Mouse (Mus musculus): ENCODE measurements around the gene Sbf1. TPM values are rescaled to one million over a fixed set of nuclear protein-coding genes. Genes with fewer than 3 reads are reported as not detected.
A peak's percentile ranks its signal among the peaks of the same experiment; 100 is the strongest.

The Sbf1 gene
- polyA plus RNA-seq, 1 experiment from 2014 or later: 80.9 TPM

GRCm38 (mm10) chr15:89289455-89289854 lies 25.7 kb downstream of the Sbf1 start:
- no peak overlapping the region for H3K27ac ChIP-seq
- no peak overlapping the region for H3K4me3 ChIP-seq
- no peaks in the 10 kb centered on the region for H3K9me3 ChIP-seq (replicated peaks)
- WGBS: 94% methylated on average over 11 of the region's 11 CpGs
- no peak for DNase-seq (ENCODE audit: low spot score)
- no peaks in the 10 kb centered on the region for H3K27me3 ChIP-seq (ENCODE audit: low read depth, poor library complexity, severe bottlenecking)
- H3K4me1 ChIP-seq: no peaks in the 10 kb centered on the region
- peaks cover 99% of the 10 kb centered on the region for H3K36me3 ChIP-seq

DNA sequence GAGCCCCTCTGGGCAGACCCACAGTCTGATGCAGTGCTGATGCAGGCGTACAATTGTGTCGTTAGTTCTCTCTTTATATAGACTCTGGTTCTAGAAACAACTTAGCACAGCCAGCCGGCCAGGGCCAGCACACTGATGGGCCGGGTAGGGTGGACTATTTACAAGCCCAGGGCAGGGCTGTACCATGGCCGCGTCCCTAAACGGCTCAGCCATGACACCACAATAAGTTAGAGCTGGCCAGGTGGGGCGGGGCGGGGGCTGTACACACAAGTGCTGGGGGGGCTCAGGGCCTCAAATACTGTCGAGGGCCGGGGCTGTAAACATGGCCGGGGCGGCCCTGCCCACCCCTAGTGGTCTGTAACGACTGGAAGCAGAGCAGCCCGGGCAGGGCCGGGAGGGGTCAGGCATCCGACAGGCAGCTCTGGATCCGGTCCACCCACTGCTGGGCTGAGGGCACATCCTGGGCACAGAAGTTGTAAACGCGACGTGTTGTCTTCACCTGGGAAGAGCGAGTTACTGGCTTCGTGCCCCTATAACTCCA lies 26.8 kb downstream of the Sbf1 start:
- DNase-seq (ENCODE audit: low spot score): no peak
- Histone ChIP-seq H3K4me1 (no peaks in the 10 kb centered on the region), H3K27ac (no peak overlapping the region), H3K4me3 (no peak overlapping the region), H3K27me3 (ENCODE audit: low read depth, poor library complexity, severe bottlenecking) (no peaks in the 10 kb centered on the region), H3K36me3 (peaks cover 99% of the 10 kb centered on the region), H3K9me3 (replicated peaks) (no peaks in the 10 kb centered on the region)
- WGBS: 94% methylated on average over 23 of the region's 23 CpGs

DNA sequence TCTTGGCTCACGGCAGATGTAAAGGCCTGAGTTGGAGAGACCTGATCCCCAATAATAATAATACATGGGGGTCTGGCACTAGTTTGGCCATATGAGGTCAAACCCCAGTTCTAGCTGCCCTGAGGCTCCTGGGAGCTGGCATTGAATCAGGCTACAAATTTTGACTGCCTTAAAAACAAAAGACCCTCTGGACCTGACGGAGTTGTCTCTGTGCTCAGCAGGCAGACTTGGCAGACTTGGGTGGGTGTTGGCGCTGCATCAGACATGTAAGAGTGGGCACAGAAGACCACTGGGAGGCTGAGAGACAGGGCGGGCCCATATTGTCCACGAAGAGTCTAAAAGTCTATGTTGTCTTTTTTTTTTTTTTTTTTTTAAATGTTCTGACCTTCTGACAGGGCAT lies 28.5 kb downstream of the Sbf1 start:
- no peak overlapping the region for H3K4me3 ChIP-seq
- H3K9me3 ChIP-seq (replicated peaks): no peaks in the 10 kb centered on the region
- no peaks in the 10 kb centered on the region for H3K27me3 ChIP-seq (ENCODE audit: low read depth, poor library complexity, severe bottlenecking)
- no peak overlapping the region for H3K27ac ChIP-seq
- no peaks in the 10 kb centered on the region for H3K4me1 ChIP-seq
- WGBS: 91% methylated on average over 5 of the region's 5 CpGs
- no peak for DNase-seq (ENCODE audit: low spot score)
- H3K36me3 ChIP-seq: peaks cover 99% of the 10 kb centered on the region

- 88% methylated on average over 7 of the region's 7 CpGs for WGBS
- Histone ChIP-seq H3K4me3 (no peak overlapping the region), H3K4me1 (no peaks in the 10 kb centered on the region), H3K27ac (no peak overlapping the region), H3K27me3 (ENCODE audit: low read depth, poor library complexity, severe bottlenecking) (no peaks in the 10 kb centered on the region), H3K9me3 (replicated peaks) (no peaks in the 10 kb centered on the region), H3K36me3 (peaks cover 99% of the 10 kb centered on the region)
- no peak for DNase-seq (ENCODE audit: low spot score)
These were observed 29.0 kb downstream of the Sbf1 start for GRCm38 (mm10) chr15:89286114-89286513.

- WGBS: 92% methylated on average over 5 of the region's 5 CpGs
- Histone ChIP-seq H3K27me3 (ENCODE audit: low read depth, poor library complexity, severe bottlenecking) (no peaks in the 10 kb centered on the region), H3K36me3 (peaks cover 99% of the 10 kb centered on the region), H3K27ac (no peak overlapping the region), H3K4me3 (no peak overlapping the region), H3K9me3 (replicated peaks) (no peaks in the 10 kb centered on the region), H3K4me1 (no peaks in the 10 kb centered on the region)
- DNase-seq (ENCODE audit: low spot score): no peak
These were observed 29.6 kb downstream of the Sbf1 start for GRCm38 (mm10) chr15:89285478-89285877.

- Histone ChIP-seq H3K4me3 (no peak overlapping the region), H3K27ac (no peak overlapping the region), H3K36me3 (peaks cover 99% of the 10 kb centered on the region), H3K4me1 (no peaks in the 10 kb centered on the region), H3K27me3 (ENCODE audit: low read depth, poor library complexity, severe bottlenecking) (no peaks in the 10 kb centered on the region), H3K9me3 (replicated peaks) (no peaks in the 10 kb centered on the region)
- no peak for DNase-seq (ENCODE audit: low spot score)
These were observed 30.1 kb downstream of the Sbf1 start for GRCm38 (mm10) chr15:89285004-89285403.

- no peaks in the 10 kb centered on the region for H3K27me3 ChIP-seq (ENCODE audit: low read depth, poor library complexity, severe bottlenecking)
- no peaks in the 10 kb centered on the region for H3K4me1 ChIP-seq
- H3K36me3 ChIP-seq: peaks cover 99% of the 10 kb centered on the region
- H3K27ac ChIP-seq: no peak overlapping the region
- DNase-seq (ENCODE audit: low spot score): no peak
- 86% methylated on average over 2 of the region's 2 CpGs for WGBS
- no peaks in the 10 kb centered on the region for H3K9me3 ChIP-seq (replicated peaks)
- no peak overlapping the region for H3K4me3 ChIP-seq
These were observed 31.0 kb downstream of the Sbf1 start for GRCm38 (mm10) chr15:89284094-89284493.

- Histone ChIP-seq H3K27ac (no peak overlapping the region), H3K36me3 (peaks cover 98% of the 10 kb centered on the region), H3K4me1 (no peaks in the 10 kb centered on the region), H3K27me3 (ENCODE audit: low read depth, poor library complexity, severe bottlenecking) (no peaks in the 10 kb centered on the region), H3K4me3 (no peak overlapping the region), H3K9me3 (replicated peaks) (no peaks in the 10 kb centered on the region)
- WGBS: 90% methylated on average over 6 of the region's 6 CpGs
- DNase-seq (ENCODE audit: low spot score): no peak
These were observed 32.6 kb downstream of the Sbf1 start for GRCm38 (mm10) chr15:89282546-89282945.

DNA sequence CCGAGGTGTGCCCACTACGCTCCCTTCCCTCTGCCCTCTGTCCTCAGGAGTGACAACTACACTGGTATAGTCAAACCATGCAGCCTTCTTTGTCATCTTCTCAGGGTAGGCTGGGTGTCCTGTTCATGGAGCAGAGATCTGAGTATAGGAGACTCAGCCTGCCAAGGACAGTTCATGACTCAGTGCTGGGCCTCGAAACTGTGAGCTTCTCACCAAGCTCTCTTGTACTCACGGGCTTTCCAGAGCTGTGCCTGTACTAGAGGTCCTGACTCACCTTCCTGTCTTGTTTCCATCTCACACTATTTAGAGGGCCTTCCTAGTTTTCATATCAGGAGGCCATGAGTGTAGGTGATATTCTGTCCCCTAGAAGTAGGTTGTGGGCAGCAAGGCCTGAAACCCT lies 37.7 kb downstream of the Sbf1 start:
- no peaks in the 10 kb centered on the region for H3K9me3 ChIP-seq (replicated peaks)
- H3K27me3 ChIP-seq (ENCODE audit: low read depth, poor library complexity, severe bottlenecking): no peaks in the 10 kb centered on the region
- no peaks in the 10 kb centered on the region for H3K4me1 ChIP-seq
- 93% methylated on average over 4 of the region's 4 CpGs for WGBS
- H3K27ac ChIP-seq: no peak overlapping the region
- peaks cover 82% of the 10 kb centered on the region for H3K36me3 ChIP-seq
- H3K4me3 ChIP-seq: no peak overlapping the region
- no peak for DNase-seq (ENCODE audit: low spot score)

DNA sequence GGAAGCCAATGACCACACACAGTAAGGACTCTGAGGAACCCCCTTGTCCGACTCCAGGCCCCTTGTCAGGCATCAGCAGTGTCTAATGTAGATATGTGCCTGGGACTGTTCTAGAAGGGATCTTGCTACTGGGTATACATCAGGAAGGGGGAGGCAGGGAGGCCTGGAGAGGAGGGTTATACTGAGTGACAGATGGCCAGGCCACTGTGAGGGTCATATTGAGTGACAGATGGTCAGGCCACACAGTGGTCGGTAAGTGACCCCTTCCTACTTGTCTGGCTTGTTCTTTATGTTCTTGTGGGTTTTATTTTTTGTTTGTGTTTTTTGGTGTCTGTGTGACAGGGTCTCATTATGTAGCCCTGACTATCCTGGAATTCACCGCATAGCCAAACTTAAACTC lies 39.6 kb downstream of the Sbf1 start:
- H3K9me3 ChIP-seq (replicated peaks): no peaks in the 10 kb centered on the region

DNA sequence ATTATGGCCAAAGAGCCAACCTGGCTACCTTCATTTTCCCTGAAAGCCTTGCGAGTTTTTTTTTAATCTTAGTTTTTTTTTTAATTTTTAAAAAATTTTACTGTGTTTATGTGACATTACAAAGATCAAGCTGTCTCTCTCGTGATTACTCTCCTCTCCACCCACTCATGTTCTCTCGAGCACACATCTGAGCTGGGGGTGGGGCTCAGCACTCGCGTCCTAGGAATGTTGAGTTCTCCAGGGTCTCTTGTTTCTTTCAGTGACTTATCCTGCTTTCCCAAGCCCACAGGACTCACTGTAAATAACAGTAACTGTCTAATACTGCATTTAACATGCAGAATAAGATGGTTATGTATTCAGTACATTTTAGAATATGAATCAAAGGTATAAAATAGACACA lies 50.6 kb downstream of the Sbf1 start:
- no peak overlapping the region for H3K4me3 ChIP-seq
- peaks cover 48% of the 10 kb centered on the region for H3K36me3 ChIP-seq
- DNase-seq (ENCODE audit: low spot score): no peak
- no peak overlapping the region for H3K27ac ChIP-seq
- no peaks in the 10 kb centered on the region for H3K4me1 ChIP-seq
- WGBS: 82% methylated on average over 5 of the region's 5 CpGs
- H3K9me3 ChIP-seq (replicated peaks): no peaks in the 10 kb centered on the region
- H3K27me3 ChIP-seq (ENCODE audit: low read depth, poor library complexity, severe bottlenecking): no peaks in the 10 kb centered on the region

More for the DNA sequence above, 39.6 kb downstream of the Sbf1 start:
- Histone ChIP-seq H3K27ac (no peak overlapping the region), H3K4me3 (no peak overlapping the region), H3K36me3 (peaks cover 68% of the 10 kb centered on the region), H3K4me1 (no peaks in the 10 kb centered on the region), H3K27me3 (ENCODE audit: low read depth, poor library complexity, severe bottlenecking) (no peaks in the 10 kb centered on the region)
- WGBS: 77% methylated on average over 3 of the region's 3 CpGs
- no peak for DNase-seq (ENCODE audit: low spot score)

DNA sequence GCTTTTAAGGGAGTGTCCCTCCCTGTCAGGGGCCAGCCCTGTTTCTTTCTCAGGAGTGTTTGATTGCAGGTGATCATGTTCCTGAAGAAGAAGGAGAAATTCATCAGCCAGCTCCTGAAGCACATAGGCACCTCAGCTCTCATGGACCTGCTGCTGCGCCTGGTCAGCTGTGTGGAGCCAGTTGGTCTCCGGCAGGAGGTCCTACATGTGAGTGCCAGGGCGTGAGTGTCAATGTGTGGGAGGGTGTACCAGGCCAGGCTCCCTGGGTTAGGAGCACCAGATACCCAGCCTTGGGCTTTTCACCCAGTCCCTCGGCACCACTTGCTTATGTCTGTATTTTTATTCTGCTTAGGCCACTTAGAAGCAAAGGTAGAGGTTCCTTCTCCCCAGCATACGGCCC lies 56.1 kb downstream of the Sbf1 start:
- Histone ChIP-seq H3K36me3 (peaks cover 52% of the 10 kb centered on the region), H3K27me3 (ENCODE audit: low read depth, poor library complexity, severe bottlenecking) (no peaks in the 10 kb centered on the region), H3K4me1 (no peaks in the 10 kb centered on the region; the same call in 1 of the 2 replicates), H3K27ac (no peak overlapping the region), H3K9me3 (replicated peaks) (no peaks in the 10 kb centered on the region), H3K4me3 (no peak overlapping the region)
- WGBS: 95% methylated on average over 5 of the region's 5 CpGs
- no peak for DNase-seq (ENCODE audit: low spot score)

GRCm38 (mm10) chr15:89255330-89255729 lies 59.8 kb downstream of the Sbf1 start:
- Histone ChIP-seq H3K4me3 (no peak overlapping the region), H3K27ac (peak overlapping the region; percentile 30; the same call in 1 of the 2 replicates), H3K9me3 (replicated peaks) (no peaks in the 10 kb centered on the region), H3K4me1 (no peaks in the 10 kb centered on the region; the same call in 1 of the 2 replicates), H3K27me3 (ENCODE audit: low read depth, poor library complexity, severe bottlenecking) (no peaks in the 10 kb centered on the region), H3K36me3 (peaks cover 50% of the 10 kb centered on the region)
- no peak for DNase-seq (ENCODE audit: low spot score)
- 78% methylated on average over 4 of the region's 4 CpGs for WGBS

DNA sequence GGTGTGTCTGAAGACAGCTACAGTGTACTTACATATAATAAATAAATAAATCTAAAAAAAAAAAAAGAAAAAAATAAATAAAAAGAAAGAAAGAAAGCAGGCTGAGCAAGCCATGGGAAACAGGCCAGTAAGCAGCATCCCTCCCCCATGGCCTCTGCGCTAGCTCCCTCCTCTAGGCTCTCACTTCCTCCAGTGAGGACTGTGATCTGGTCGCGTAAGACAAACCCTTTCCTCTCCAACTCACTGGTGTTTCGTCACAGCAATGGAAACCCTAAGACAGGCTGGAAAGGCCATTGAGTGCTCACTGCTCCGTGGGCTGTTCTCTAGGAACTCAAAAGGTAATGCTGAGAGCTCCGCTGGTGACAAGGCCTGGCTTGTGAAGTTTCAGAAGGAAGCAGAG lies 66.0 kb downstream of the Sbf1 start:
- no peaks in the 10 kb centered on the region for H3K4me1 ChIP-seq
- no peaks in the 10 kb centered on the region for H3K27me3 ChIP-seq (ENCODE audit: low read depth, poor library complexity, severe bottlenecking)
- peaks cover 25% of the 10 kb centered on the region for H3K36me3 ChIP-seq
- 82% methylated on average over 6 of the region's 6 CpGs for WGBS
- no peaks in the 10 kb centered on the region for H3K9me3 ChIP-seq (replicated peaks)
- no peak overlapping the region for H3K4me3 ChIP-seq
- H3K27ac ChIP-seq: no peak overlapping the region
- no peak for DNase-seq (ENCODE audit: low spot score)

Data from limb, embryonic 10.5 days (tissue).